Mouse (Mus musculus): ENCODE results near the gene Aldh3a2. TPM values are rescaled to one million over a fixed set of nuclear protein-coding genes. Genes with fewer than 3 reads are reported as not detected.

Aldh3a2 gene
- polyA plus RNA-seq, 1 experiment from 2014 or later: 32.5 TPM

DNA sequence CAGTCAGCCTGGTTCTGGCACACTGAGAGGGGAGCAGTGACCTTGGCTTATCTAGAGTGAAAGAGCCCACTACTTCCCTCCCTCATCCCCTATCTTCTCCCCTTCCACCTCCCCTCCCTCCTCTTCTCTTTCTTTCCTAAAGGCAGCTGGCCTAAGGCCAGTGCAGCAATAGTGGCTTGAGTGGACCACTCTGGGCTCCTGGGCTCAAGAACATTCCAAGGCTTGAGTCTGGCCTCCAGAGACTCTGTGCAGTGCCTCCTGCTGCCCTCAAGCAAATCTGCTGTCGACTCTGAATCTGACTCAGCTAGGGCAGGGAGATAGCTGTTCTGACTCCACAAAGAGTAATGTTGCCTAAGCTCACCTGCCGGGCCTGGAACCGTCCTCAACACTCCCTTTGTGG lies 38.9 kb downstream of the Aldh3a2 start:
- H3K4me2 ChIP-seq (replicated peaks; ENCODE audit: low read depth, low read length): no peak overlapping the region
- 74% methylated on average over 3 of the region's 3 CpGs for WGBS
- ATAC-seq (ENCODE audit: low FRiP score, low TSS enrichment): no peak
- H3K36me3 ChIP-seq (ENCODE audit: control insufficient read depth, insufficient read depth, low read length): no peaks in the 10 kb centered on the region
- H3K27me3 ChIP-seq (ENCODE audit: control insufficient read depth, insufficient read depth, low read length): no peaks in the 10 kb centered on the region
- H3K4me1 ChIP-seq (ENCODE audit: control insufficient read depth, insufficient read depth, low read length): peaks cover 6% of the 10 kb centered on the region
- no peak overlapping the region for H3K9ac ChIP-seq (ENCODE audit: low read depth, low read length)
- H3K9me3 ChIP-seq (ENCODE audit: control insufficient read depth, low read length): no peaks in the 10 kb centered on the region
- no peak overlapping the region for H3K4me3 ChIP-seq (ENCODE audit: low read length)
- no peak overlapping the region for H3K27ac ChIP-seq (ENCODE audit: low read depth, low read length)

DNA sequence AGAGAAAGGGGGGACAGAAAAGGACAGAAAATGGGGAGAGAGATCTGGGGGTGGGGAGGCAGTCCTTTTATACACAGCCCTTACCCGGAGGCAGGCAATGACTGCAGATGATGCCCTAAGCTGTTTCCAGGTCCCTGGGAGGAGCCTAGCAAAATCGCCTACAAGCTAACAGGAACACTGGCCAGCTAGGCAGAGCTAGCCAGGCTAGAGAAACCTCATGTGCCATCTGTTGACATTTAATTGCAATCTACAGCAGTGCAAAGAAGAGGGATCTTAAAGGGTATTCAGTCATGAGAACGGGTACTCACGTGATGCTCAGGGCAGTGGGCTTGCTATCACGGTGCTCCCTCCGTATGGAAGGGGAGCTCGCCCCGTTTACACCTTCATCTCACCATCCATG lies 39.4 kb downstream of the Aldh3a2 start:
- no peak overlapping the region for H3K27ac ChIP-seq (ENCODE audit: low read depth, low read length)
- no peak overlapping the region for H3K4me2 ChIP-seq (replicated peaks; ENCODE audit: low read depth, low read length)
- WGBS: 85% methylated on average over 8 of the region's 8 CpGs
- no peak for ATAC-seq (ENCODE audit: low FRiP score, low TSS enrichment)
- H3K4me3 ChIP-seq (ENCODE audit: low read length): no peak overlapping the region
- no peak overlapping the region for H3K9ac ChIP-seq (ENCODE audit: low read depth, low read length)
- no peaks in the 10 kb centered on the region for H3K36me3 ChIP-seq (ENCODE audit: control insufficient read depth, insufficient read depth, low read length)
- H3K4me1 ChIP-seq (ENCODE audit: control insufficient read depth, insufficient read depth, low read length): peaks cover 6% of the 10 kb centered on the region
- no peaks in the 10 kb centered on the region for H3K9me3 ChIP-seq (ENCODE audit: control insufficient read depth, low read length)
- H3K27me3 ChIP-seq (ENCODE audit: control insufficient read depth, insufficient read depth, low read length): no peaks in the 10 kb centered on the region

DNA sequence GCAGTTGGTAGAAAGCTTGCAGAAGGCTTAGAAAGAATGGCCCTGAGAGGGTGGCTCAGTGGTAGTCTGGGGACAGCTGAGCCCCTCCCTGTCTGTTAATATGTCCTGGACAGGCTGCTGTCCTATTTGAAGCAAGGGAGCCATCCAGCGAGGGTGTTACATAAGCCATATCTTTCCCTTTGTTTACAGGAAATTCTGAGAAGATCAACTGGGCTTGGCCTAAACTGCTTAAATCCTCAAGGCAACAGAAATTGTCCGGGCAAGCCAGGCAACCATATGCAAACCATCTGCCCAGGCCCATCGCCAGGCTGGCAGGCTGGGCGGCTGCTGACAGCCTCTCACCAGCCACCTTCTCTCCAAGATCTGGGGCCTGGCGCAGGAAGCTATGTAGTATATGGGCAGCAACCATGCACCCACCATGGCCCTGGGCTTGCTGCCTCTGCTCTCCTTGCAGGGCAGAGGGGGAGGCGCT lies 41.3 kb downstream of the Aldh3a2 start:
- Histone ChIP-seq H3K27ac (ENCODE audit: low read depth, low read length) (no peak overlapping the region), H3K9ac (ENCODE audit: low read depth, low read length) (no peak overlapping the region), H3K9me3 (ENCODE audit: control insufficient read depth, low read length) (no peaks in the 10 kb centered on the region), H3K4me2 (replicated peaks; ENCODE audit: low read depth, low read length) (no peak overlapping the region), H3K4me1 (ENCODE audit: control insufficient read depth, insufficient read depth, low read length) (no peaks in the 10 kb centered on the region), H3K27me3 (ENCODE audit: control insufficient read depth, insufficient read depth, low read length) (no peaks in the 10 kb centered on the region; the same call in 1 of the 2 replicates), H3K4me3 (ENCODE audit: low read length) (no peak overlapping the region), H3K36me3 (ENCODE audit: control insufficient read depth, insufficient read depth, low read length) (no peaks in the 10 kb centered on the region)
- ATAC-seq (ENCODE audit: low FRiP score, low TSS enrichment): no peak
- 91% methylated on average over 6 of the region's 6 CpGs for WGBS

DNA sequence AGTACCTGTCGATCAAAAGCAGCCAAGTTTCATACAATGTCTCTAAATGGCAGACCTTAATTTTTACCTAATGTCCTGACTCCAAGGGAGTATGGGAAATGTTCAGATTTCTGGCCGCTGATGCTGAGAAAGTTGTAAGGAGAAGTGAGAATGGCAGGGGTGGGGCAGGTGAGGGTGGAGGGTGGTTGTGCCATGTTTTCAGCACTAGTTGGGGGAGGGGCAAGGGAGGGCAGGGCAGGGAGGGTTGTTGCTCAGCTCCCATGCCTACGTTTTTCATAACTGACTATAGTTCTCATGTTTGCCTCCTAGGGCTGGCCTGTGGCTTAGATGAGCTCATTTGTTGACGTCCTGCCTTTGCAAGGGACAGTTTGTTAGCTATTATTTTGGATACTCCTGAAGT lies 41.8 kb downstream of the Aldh3a2 start:
- Histone ChIP-seq H3K4me1 (ENCODE audit: control insufficient read depth, insufficient read depth, low read length) (no peaks in the 10 kb centered on the region), H3K4me3 (ENCODE audit: low read length) (no peak overlapping the region), H3K9ac (ENCODE audit: low read depth, low read length) (no peak overlapping the region), H3K27ac (ENCODE audit: low read depth, low read length) (no peak overlapping the region), H3K27me3 (ENCODE audit: control insufficient read depth, insufficient read depth, low read length) (no peaks in the 10 kb centered on the region; the same call in 1 of the 2 replicates), H3K4me2 (replicated peaks; ENCODE audit: low read depth, low read length) (no peak overlapping the region), H3K9me3 (ENCODE audit: control insufficient read depth, low read length) (no peaks in the 10 kb centered on the region), H3K36me3 (ENCODE audit: control insufficient read depth, insufficient read depth, low read length) (no peaks in the 10 kb centered on the region)
- 76% methylated on average over 4 of the region's 4 CpGs for WGBS
- ATAC-seq (ENCODE audit: low FRiP score, low TSS enrichment): no peak

DNA sequence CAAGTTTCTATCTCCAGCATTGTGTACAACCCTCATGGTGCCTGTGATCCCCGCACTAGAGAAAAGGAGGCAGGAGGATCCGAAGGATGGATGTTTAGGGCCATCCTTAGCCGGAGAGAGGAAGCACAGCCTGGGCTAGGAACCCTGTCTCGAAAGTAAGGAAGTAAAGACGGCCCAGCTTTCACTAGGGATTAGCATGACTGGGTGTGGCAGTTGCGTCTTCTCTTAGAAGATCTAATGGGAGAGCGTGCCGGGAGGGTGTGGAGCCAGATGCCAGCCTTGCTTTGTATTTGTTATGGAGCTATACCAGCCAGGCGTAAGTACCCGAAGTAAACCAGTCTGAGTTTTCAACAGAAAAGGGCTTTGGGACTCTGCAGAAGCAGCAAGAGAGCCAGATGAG lies 42.4 kb downstream of the Aldh3a2 start:
- H3K9me3 ChIP-seq (ENCODE audit: control insufficient read depth, low read length): no peaks in the 10 kb centered on the region
- 91% methylated on average over 10 of the region's 10 CpGs for WGBS

DNA sequence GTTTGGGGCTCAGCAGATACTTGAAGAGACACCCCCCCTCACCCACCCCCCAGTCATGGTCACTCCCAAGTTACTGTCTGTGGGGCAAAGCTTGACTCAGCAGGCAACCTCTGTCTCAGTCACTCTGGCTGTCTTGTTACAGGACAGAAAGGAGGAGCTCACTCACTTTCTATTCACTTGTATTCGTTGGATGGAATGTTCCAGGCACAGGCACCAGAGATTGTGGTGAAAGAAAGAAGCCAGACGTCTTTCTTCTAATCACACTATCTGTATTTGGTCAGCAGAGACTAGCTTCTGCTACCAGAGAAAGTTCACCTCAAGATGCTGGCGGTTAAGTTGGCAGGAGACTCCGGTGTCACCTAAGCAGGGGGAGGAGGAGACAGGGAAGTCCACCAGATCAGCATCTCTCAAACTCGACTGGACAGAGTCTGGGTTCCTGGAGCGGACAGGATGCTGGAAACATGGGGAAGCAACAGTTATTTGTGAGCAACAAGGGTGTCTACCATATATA lies 43.0 kb downstream of the Aldh3a2 start:
- no peaks in the 10 kb centered on the region for H3K9me3 ChIP-seq (ENCODE audit: control insufficient read depth, low read length)
- no peak overlapping the region for H3K4me3 ChIP-seq (ENCODE audit: low read length)
- no peak for ATAC-seq (ENCODE audit: low FRiP score, low TSS enrichment)
- H3K9ac ChIP-seq (ENCODE audit: low read depth, low read length): no peak overlapping the region
- H3K27me3 ChIP-seq (ENCODE audit: control insufficient read depth, insufficient read depth, low read length): no peaks in the 10 kb centered on the region; the same call in 1 of the 2 replicates
- no peak overlapping the region for H3K4me2 ChIP-seq (replicated peaks; ENCODE audit: low read depth, low read length)
- H3K36me3 ChIP-seq (ENCODE audit: control insufficient read depth, insufficient read depth, low read length): no peaks in the 10 kb centered on the region
- no peak overlapping the region for H3K27ac ChIP-seq (ENCODE audit: low read depth, low read length)
- no peaks in the 10 kb centered on the region for H3K4me1 ChIP-seq (ENCODE audit: control insufficient read depth, insufficient read depth, low read length)
- 76% methylated on average over 6 of the region's 6 CpGs for WGBS

More for the DNA sequence above, 42.4 kb downstream of the Aldh3a2 start:
- Histone ChIP-seq H3K27me3 (ENCODE audit: control insufficient read depth, insufficient read depth, low read length) (no peaks in the 10 kb centered on the region; the same call in 1 of the 2 replicates), H3K4me1 (ENCODE audit: control insufficient read depth, insufficient read depth, low read length) (no peaks in the 10 kb centered on the region), H3K4me3 (ENCODE audit: low read length) (no peak overlapping the region), H3K27ac (ENCODE audit: low read depth, low read length) (no peak overlapping the region), H3K36me3 (ENCODE audit: control insufficient read depth, insufficient read depth, low read length) (no peaks in the 10 kb centered on the region), H3K4me2 (replicated peaks; ENCODE audit: low read depth, low read length) (no peak overlapping the region), H3K9ac (ENCODE audit: low read depth, low read length) (no peak overlapping the region)
- ATAC-seq (ENCODE audit: low FRiP score, low TSS enrichment): no peak

DNA sequence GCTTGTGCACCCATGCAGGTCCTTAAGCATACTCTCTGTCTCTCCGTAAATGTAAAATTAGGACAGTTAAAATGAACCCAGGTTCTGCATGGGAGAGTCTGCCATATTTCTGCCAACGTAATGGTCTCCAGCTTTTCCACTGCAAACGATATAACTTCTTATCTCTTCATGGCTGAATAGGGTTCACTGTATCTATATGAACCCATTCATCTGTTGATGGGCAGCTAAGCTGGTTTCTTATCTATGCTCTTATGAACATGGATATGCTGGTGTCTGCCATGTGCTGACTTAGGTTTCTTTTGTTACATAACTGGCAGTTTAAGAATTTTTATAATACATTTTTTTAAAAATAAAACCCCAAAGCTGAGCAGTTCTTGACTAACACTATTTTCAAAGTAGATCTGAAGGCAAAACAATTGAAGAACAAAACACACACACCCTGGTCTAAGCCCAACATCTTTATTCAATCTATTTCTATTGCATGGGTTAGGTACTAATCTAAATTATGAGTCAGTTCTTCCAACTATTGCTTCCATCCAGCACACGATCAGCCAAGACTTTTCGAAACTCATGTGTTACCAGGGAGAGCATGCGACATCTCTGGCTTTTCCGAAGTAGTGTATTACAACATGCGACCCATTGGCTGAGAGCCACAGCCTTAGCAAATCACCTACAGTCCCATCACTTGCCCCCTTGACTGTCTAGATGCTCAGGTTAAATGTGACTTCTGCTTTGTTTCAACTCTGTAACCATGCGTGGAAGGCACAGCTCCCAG lies 44.1 kb downstream of the Aldh3a2 start:
- no peak for ATAC-seq (ENCODE audit: low FRiP score, low TSS enrichment)
- no peak overlapping the region for H3K4me3 ChIP-seq (ENCODE audit: low read length)
- H3K4me1 ChIP-seq (ENCODE audit: control insufficient read depth, insufficient read depth, low read length): no peaks in the 10 kb centered on the region
- WGBS: 91% methylated on average over 9 of the region's 9 CpGs
- H3K36me3 ChIP-seq (ENCODE audit: control insufficient read depth, insufficient read depth, low read length): no peaks in the 10 kb centered on the region
- H3K9me3 ChIP-seq (ENCODE audit: control insufficient read depth, low read length): no peaks in the 10 kb centered on the region
- no peaks in the 10 kb centered on the region; the same call in 1 of the 2 replicates for H3K27me3 ChIP-seq (ENCODE audit: control insufficient read depth, insufficient read depth, low read length)
- H3K27ac ChIP-seq (ENCODE audit: low read depth, low read length): no peak overlapping the region
- H3K4me2 ChIP-seq (replicated peaks; ENCODE audit: low read depth, low read length): no peak overlapping the region
- H3K9ac ChIP-seq (ENCODE audit: low read depth, low read length): no peak overlapping the region

DNA sequence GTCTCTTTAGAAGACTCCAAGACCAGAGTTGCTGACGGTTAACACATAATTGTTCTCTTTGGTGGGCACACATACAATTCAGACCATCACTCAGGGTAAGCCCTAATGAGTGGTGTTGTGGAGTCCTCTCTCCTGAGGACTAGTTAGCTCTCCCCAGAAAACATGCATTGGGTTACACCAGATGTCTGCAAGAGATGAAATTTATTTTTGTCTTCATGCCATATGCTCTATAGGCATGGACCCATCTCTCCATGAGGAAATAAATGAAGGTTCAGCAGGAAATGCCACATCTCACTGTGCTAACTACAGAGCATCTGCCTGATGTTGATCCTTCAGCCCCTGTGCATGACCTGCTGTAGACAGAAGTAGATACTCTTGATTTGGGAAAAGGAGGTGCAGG lies 45.3 kb downstream of the Aldh3a2 start:
- Histone ChIP-seq H3K36me3 (ENCODE audit: control insufficient read depth, insufficient read depth, low read length) (no peaks in the 10 kb centered on the region), H3K9me3 (ENCODE audit: control insufficient read depth, low read length) (no peaks in the 10 kb centered on the region), H3K4me1 (ENCODE audit: control insufficient read depth, insufficient read depth, low read length) (no peaks in the 10 kb centered on the region), H3K27ac (ENCODE audit: low read depth, low read length) (no peak overlapping the region), H3K4me2 (replicated peaks; ENCODE audit: low read depth, low read length) (no peak overlapping the region), H3K4me3 (ENCODE audit: low read length) (no peak overlapping the region), H3K9ac (ENCODE audit: low read depth, low read length) (no peak overlapping the region), H3K27me3 (ENCODE audit: control insufficient read depth, insufficient read depth, low read length) (no peaks in the 10 kb centered on the region; the same call in 1 of the 2 replicates)
- no peak for ATAC-seq (ENCODE audit: low FRiP score, low TSS enrichment)
- 81% methylated on average over 1 of the region's 1 CpGs for WGBS

DNA sequence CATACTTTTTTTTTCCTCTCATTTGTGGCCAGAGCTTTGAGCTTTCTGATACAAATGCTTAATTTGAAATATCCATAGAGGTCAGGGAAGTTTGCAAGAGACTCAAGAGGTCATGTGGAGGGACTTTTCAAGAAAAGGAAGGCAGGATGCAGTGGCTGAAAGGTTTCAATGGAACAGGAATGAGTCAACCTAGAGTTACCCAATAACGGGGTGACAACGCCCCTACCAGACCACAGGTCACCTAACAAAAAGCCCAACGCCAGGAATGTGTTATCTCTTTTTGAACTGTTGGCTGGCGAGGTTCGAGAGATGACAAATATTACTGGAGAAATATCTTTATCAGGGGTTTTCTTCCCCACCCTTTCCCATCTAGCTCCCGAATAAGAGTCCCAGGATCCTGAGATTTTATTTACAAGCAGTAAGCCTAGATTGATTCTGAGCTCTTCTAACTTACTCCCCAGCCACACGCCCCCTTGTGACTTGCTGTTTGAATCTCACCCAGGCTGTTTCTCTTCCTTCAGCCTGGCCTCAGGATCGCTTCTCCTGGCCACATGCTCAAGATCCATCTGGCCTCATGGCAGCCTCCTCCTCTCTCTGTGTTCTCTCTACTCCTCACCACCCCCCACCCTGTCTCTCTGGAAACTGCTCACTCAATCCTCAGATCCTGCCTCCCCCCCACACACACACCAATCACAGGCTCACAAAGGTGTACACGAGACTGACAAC lies 46.9 kb downstream of the Aldh3a2 start:
- H3K9ac ChIP-seq (ENCODE audit: low read depth, low read length): no peak overlapping the region
- H3K27me3 ChIP-seq (ENCODE audit: control insufficient read depth, insufficient read depth, low read length): no peaks in the 10 kb centered on the region; the same call in 1 of the 2 replicates
- H3K36me3 ChIP-seq (ENCODE audit: control insufficient read depth, insufficient read depth, low read length): no peaks in the 10 kb centered on the region
- no peaks in the 10 kb centered on the region for H3K4me1 ChIP-seq (ENCODE audit: control insufficient read depth, insufficient read depth, low read length)
- no peak for ATAC-seq (ENCODE audit: low FRiP score, low TSS enrichment)
- H3K27ac ChIP-seq (ENCODE audit: low read depth, low read length): no peak overlapping the region
- no peak overlapping the region for H3K4me2 ChIP-seq (replicated peaks; ENCODE audit: low read depth, low read length)
- 74% methylated on average over 9 of the region's 9 CpGs for WGBS
- H3K9me3 ChIP-seq (ENCODE audit: control insufficient read depth, low read length): no peaks in the 10 kb centered on the region
- no peak overlapping the region for H3K4me3 ChIP-seq (ENCODE audit: low read length)

All from kidney, embryonic 14.5 days (tissue).